Mouse (Mus musculus) megakaryocyte, embryonic 14.5 days (primary cell): Measurements from ENCODE around the gene Mrpl23.

Source experiments
- FLI1 ChIP-seq: IDR thresholded peaks from 2 replicates; pipeline ENCODE4 v1.6.1; 2012; ENCODE audit warnings: low read length, inconsistent platforms, mixed read lengths
- GATA1 ChIP-seq: IDR thresholded peaks from 3 replicates; pipeline ENCODE4 v1.6.1; 2012; ENCODE audit warnings: mixed read lengths, low read length, inconsistent platforms, borderline replicate concordance

GRCm38 (mm10) chr7:142484780-142485179 is 47.7 kb upstream of the Mrpl23 start:
- TF ChIP-seq GATA1 (no peak), FLI1 (no peak)
